Mouse (Mus musculus) Patski (cell line): Measurements from ENCODE around the gene Tnfrsf22. TPM values are rescaled to one million over a fixed set of nuclear protein-coding genes. Genes with fewer than 3 reads are reported as not detected.

Experiments used
- ATAC-seq: fragments of 100-300 bp; one replicate; pipeline ENCODE4 v1.8.0; 2021
- CTCF ChIA-PET: fragments of 350-600 bp; sonication (Branson Sonifier 250); formaldehyde crosslinking; loops from one replicate; lab custom pipeline; 2022; ENCODE audit warnings: inconsistent platforms; lab: Charles Lee
- POLR2A ChIA-PET: fragments of 350-600 bp; sonication (Branson Sonifier 250); formaldehyde crosslinking; loops from one replicate; lab custom pipeline; 2022; ENCODE audit warnings: antibody characterized with exemption, inconsistent platforms; lab: Charles Lee
- DNase-seq: peaks from one replicate; pipeline ENCODE4 v3.0.0-alpha.2; 2011; ENCODE audit warnings: low read depth, low spot score
- H3K27me3 ChIP-seq: fragments of 371-371 bp; one replicate; pipeline ENCODE4 v1.5.1; 2021
- CTCF ChIP-seq: fragments of 100-300 bp; IDR thresholded peaks from one replicate; pipeline ENCODE4 v1.5.1; 2021
- in situ Hi-C: fragments of 300-500 bp; cut with MboI; formaldehyde crosslinking; loops from 3 replicates; pipeline ENCODE4 v1.11.1; 2018; ENCODE audit warnings: low pct_unique_long_range_greater_than_20kb, mixed read lengths
- polyA plus RNA-seq: library from polyadenylated mRNA; unstranded; gene quantifications from one replicate; pipeline ENCODE4 v1.2.3, GENCODE M21; 2021

Tnfrsf22 gene
- polyA plus RNA-seq, 1 experiment from 2014 or later: 39.1 TPM

DNA sequence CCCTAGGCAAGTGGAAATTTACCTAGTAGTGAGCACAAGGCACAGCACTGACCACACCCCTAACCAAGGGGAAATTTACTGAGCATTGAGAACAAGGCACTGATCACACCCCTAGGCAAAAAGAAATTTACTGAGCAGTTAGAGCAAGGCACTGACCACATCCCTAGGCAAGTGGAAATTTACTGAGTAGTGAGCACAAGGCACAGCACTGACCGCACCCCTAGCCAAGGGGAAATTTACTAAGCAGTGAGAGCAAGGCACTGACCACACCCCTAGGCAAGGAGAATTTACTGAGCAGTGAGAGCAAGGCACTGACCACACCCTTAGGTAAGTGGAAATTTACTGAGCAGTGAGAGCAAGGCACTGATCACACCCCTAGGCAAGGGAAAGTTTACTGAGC lies 12.8 kb downstream of the Tnfrsf22 start:
- no peak for TF ChIP-seq CTCF
- no peaks in the 10 kb centered on the region for H3K27me3 ChIP-seq
- ATAC-seq (no peak), DNase-seq (no peak)
- CTCF ChIA-PET: no interaction called here
- in situ Hi-C loops: no loop called here
- POLR2A ChIA-PET: no interaction called here

- POLR2A ChIA-PET: interaction anchor here (0.5 kb wide), 1 partner anchor 171 kb away, joined by 4 read pairs; no protein-coding TSS in a partner anchor
- CTCF ChIA-PET: no interaction called here
- no peak for DNase-seq
- in situ Hi-C loops: loop anchor here (5.0 kb wide), 1 partner anchor 36 kb away; no protein-coding TSS in a partner anchor
- peak; percentile 54 for ATAC-seq
- TF ChIP-seq CTCF: no peak
- no peaks in the 10 kb centered on the region for H3K27me3 ChIP-seq
Observed at GRCm38 (mm10) chr7:143631503-143631902, 18.0 kb downstream of the Tnfrsf22 start.

- H3K27me3 ChIP-seq: no peaks in the 10 kb centered on the region
- in situ Hi-C loops: no loop called here
- ChIA-PET POLR2A (no interaction called here), CTCF (interaction anchor here (1.1 kb wide), 1 partner anchor 31 kb away, joined by 3 read pairs; no protein-coding TSS in a partner anchor)
- DNase-seq: no peak
- no peak for TF ChIP-seq CTCF
- ATAC-seq: no peak
Observed at GRCm38 (mm10) chr7:143629501-143629900, 20.0 kb downstream of the Tnfrsf22 start.

DNA sequence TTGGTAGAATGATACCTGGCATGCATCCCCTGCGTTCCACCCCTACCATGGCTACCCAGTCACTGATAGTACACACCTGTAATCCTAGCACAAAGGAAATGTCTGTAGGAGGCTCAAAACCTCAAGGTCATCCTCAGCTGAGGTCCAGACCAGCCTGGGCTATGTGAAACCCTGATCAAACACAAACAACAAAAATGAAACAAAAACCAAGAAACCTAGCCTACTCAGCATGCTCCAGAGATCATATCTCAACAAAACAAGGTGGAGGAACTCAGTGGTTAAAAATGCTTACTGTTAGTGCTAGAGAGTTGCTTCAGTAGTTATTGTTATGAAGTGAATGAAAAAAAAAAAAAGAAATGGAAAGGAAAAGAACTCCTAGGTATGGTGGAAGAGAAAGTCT lies 20.9 kb downstream of the Tnfrsf22 start, which contains the start of gene Tnfrsf26:
TSS of gene Tnfrsf26 (minus strand) at position 183 of the 400 bp plus-strand sequence.
- CTCF ChIA-PET: no interaction called here

GRCm38 (mm10) chr7:143627555-143628286 lies 21.7 kb downstream of the Tnfrsf22 start:
- TF ChIP-seq CTCF: no peak
- H3K27me3 ChIP-seq: no peaks in the 10 kb centered on the region
- CTCF ChIA-PET: interaction anchor here (0.6 to 0.7 kb wide), 2 partner anchors 12 to 26 kb away, joined by 3 read pairs; no protein-coding TSS in a partner anchor
- in situ Hi-C loops: no loop called here
- ATAC-seq (no peak), DNase-seq (no peak)
- POLR2A ChIA-PET: interaction anchor here (0.6 kb wide), 1 partner anchor 54 kb away, joined by 3 read pairs; no protein-coding TSS in a partner anchor

More for the DNA sequence above, 20.9 kb downstream of the Tnfrsf22 start, which contains the start of gene Tnfrsf26:
- DNase-seq: no peak
- in situ Hi-C loops: no loop called here
- ATAC-seq: no peak
- no peaks in the 10 kb centered on the region for H3K27me3 ChIP-seq
- no peak for TF ChIP-seq CTCF
- POLR2A ChIA-PET: interaction anchor here (0.6 kb wide), 1 partner anchor 53 kb away, joined by 3 read pairs; no protein-coding TSS in a partner anchor

- H3K27me3 ChIP-seq: no peaks in the 10 kb centered on the region
- ATAC-seq (no peak), DNase-seq (no peak)
- in situ Hi-C loops: no loop called here
- no peak for TF ChIP-seq CTCF
- POLR2A ChIA-PET: no interaction called here
- CTCF ChIA-PET: no interaction called here
Observed at GRCm38 (mm10) chr7:143626178-143626577, 23.3 kb downstream of the Tnfrsf22 start.

GRCm38 (mm10) chr7:143625151-143625550 lies 24.3 kb downstream of the Tnfrsf22 start:
- DNase-seq: peak; percentile 51
- H3K27me3 ChIP-seq: no peaks in the 10 kb centered on the region
- TF ChIP-seq CTCF: no peak
- ChIA-PET POLR2A (no interaction called here), CTCF (no interaction called here)
- in situ Hi-C loops: no loop called here
- ATAC-seq: peak; percentile 57

GRCm38 (mm10) chr7:143624561-143624960 lies 24.9 kb downstream of the Tnfrsf22 start:
- CTCF ChIA-PET: no interaction called here
- POLR2A ChIA-PET: no interaction called here
- no peak for TF ChIP-seq CTCF
- DNase-seq (no peak), ATAC-seq (no peak)
- in situ Hi-C loops: no loop called here
- no peaks in the 10 kb centered on the region for H3K27me3 ChIP-seq

DNA sequence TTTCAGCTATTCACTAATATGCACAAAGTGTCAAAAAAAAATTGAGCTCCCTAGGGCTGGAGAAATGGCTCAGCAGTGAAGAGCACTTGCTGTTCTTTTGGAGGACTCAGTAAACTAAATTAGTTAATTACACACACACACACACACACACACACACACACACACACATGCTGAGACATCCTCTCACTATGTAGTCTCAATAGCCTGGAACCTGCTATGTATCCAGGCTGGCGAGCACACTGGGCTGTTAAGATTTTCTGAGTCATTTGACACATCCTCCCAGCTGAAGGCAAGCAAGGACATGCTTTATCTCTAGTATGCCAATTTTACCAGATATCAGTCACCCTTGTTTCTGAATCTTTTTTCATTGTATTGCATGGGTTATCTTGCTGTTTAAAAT lies 28.5 kb downstream of the Tnfrsf22 start:
- ChIA-PET CTCF (no interaction called here), POLR2A (interaction anchor here (0.7 kb wide), 1 partner anchor 97 kb away, joined by 3 read pairs; no protein-coding TSS in a partner anchor)
- ATAC-seq (no peak), DNase-seq (no peak)
- in situ Hi-C loops: no loop called here
- no peaks in the 10 kb centered on the region for H3K27me3 ChIP-seq
- TF ChIP-seq CTCF: no peak

DNA sequence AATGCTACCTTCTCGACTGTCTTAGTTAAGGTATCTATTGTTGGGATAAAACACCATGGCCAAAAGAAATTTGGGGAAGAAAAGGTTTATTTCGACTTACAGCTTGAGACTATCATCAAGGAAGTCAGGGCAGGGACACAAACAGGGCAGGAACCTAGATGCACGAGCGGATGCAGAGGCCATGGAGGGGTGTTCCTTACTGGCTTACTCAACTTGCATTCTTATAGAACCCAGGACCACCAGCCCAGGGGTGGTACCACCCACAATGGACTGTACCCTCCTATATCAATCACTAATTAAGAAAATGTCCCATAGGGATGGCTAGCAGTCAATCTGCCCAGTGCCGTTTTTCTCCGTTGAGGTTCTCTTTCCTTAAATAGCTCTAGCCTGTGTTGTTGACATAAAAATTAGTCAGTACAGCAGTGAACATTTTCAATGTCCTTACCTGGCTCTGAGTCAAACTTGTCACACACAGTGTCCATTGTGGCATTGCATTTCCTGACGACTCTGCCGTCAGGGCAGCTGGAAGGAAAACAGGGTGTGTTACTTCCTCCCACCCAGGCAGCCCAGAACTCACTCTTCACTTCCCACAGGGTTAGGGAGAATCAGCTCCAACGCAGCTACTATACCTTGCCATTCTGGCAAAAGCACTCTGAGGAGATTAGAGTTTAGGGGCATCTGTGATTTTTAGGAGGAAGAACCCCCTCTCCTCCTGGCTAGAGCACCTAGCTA lies 34.9 kb downstream of the Tnfrsf22 start:
- no peaks in the 10 kb centered on the region for H3K27me3 ChIP-seq
- in situ Hi-C loops: no loop called here
- no peak for TF ChIP-seq CTCF
- ATAC-seq (no peak), DNase-seq (no peak)
- POLR2A ChIA-PET: no interaction called here
- CTCF ChIA-PET: interaction anchor here (1.2 to 1.4 kb wide), 3 partner anchors 13 to 83 kb away, joined by 3 read pairs; no protein-coding TSS in a partner anchor
